Mouse (Mus musculus): ENCODE results near the gene Rpl36. TPM values are rescaled to one million over a fixed set of nuclear protein-coding genes. Genes with fewer than 3 reads are reported as not detected.

Gene Rpl36
- polyA plus RNA-seq, 1 experiment from 2014 or later = 1,726 TPM

GRCm38 (mm10) chr17:56583611-56584256 lies 29.5 kb upstream of the Rpl36 start:
- 5% methylated on average over 33 of the region's 33 CpGs for WGBS
- Histone ChIP-seq H3K4me2 (ENCODE audit: low read depth, severe bottlenecking) (peak overlapping the region; percentile 89), H3K27ac (replicated peaks; ENCODE audit: low read depth, low read length) (peak overlapping the region; percentile 87), H3K4me1 (ENCODE audit: control insufficient read depth, insufficient read depth, low read length) (peaks cover 26% of the 10 kb centered on the region), H3K9ac (ENCODE audit: low read length) (peak overlapping the region; percentile 86), H3K36me3 (ENCODE audit: control insufficient read depth, insufficient read depth, low read length) (peaks cover 34% of the 10 kb centered on the region), H3K4me3 (ENCODE audit: low read depth, low read length) (peak overlapping the region; percentile 96), H3K27me3 (ENCODE audit: control insufficient read depth, insufficient read depth, low read length) (no peaks in the 10 kb centered on the region), H3K9me3 (ENCODE audit: control insufficient read depth, low read length) (no peaks in the 10 kb centered on the region)
- ATAC-seq (ENCODE audit: insufficient number of reproducible peaks, low FRiP score, low TSS enrichment, low read depth) (peak; percentile 14), DNase-seq (ENCODE audit: low spot score) (no peak)

- H3K27ac ChIP-seq (replicated peaks; ENCODE audit: low read depth, low read length) = peak within 1 kb of the TSS; percentile 87
- H3K9me3 ChIP-seq (ENCODE audit: control insufficient read depth, low read length) = no peaks in the 10 kb centered on the region
- H3K36me3 ChIP-seq (ENCODE audit: control insufficient read depth, insufficient read depth, low read length) = peaks cover 38% of the 10 kb centered on the region
- under 1% methylated on average over 74 of the region's 101 CpGs for WGBS
- DNase-seq (ENCODE audit: low spot score) (peak; percentile 98), ATAC-seq (ENCODE audit: insufficient number of reproducible peaks, low FRiP score, low TSS enrichment, low read depth) (peak; percentile 95)
- no peaks in the 10 kb centered on the region for H3K27me3 ChIP-seq (ENCODE audit: control insufficient read depth, insufficient read depth, low read length)
- H3K4me1 ChIP-seq (ENCODE audit: control insufficient read depth, insufficient read depth, low read length) = peaks cover 26% of the 10 kb centered on the region
- H3K9ac ChIP-seq (ENCODE audit: low read length) = peak within 1 kb of the TSS; percentile 91
- H3K4me3 ChIP-seq (ENCODE audit: low read depth, low read length) = peak within 1 kb of the TSS; percentile 96
- H3K4me2 ChIP-seq (ENCODE audit: low read depth, severe bottlenecking) = peak within 1 kb of the TSS; percentile 89
Observed at GRCm38 (mm10) chr17:56584257-56585130, 28.7 kb upstream of the Rpl36 start, which contains the start of the genes Safb2 and Safb. TSS of gene Safb2 (minus strand) at chr17:56584585. TSS of gene Safb (plus strand) at chr17:56584825.

GRCm38 (mm10) chr17:56585171-56585821 lies 27.9 kb upstream of the Rpl36 start:
- WGBS = under 1% methylated on average over 51 of the region's 61 CpGs
- H3K4me1 ChIP-seq (ENCODE audit: control insufficient read depth, insufficient read depth, low read length) = peaks cover 26% of the 10 kb centered on the region
- ATAC-seq (ENCODE audit: insufficient number of reproducible peaks, low FRiP score, low TSS enrichment, low read depth) = no peak

GRCm38 (mm10) chr17:56587773-56588172 lies 25.4 kb upstream of the Rpl36 start:
- Histone ChIP-seq H3K4me2 (ENCODE audit: low read depth, severe bottlenecking) (no peak overlapping the region), H3K36me3 (ENCODE audit: control insufficient read depth, insufficient read depth, low read length) (peaks cover 40% of the 10 kb centered on the region), H3K9ac (ENCODE audit: low read length) (peak overlapping the region; percentile 30; the same call in 1 of the 2 replicates), H3K4me3 (ENCODE audit: low read depth, low read length) (no peak overlapping the region), H3K27me3 (ENCODE audit: control insufficient read depth, insufficient read depth, low read length) (no peaks in the 10 kb centered on the region), H3K9me3 (ENCODE audit: control insufficient read depth, low read length) (no peaks in the 10 kb centered on the region), H3K4me1 (ENCODE audit: control insufficient read depth, insufficient read depth, low read length) (peaks cover 23% of the 10 kb centered on the region), H3K27ac (replicated peaks; ENCODE audit: low read depth, low read length) (no peak overlapping the region)
- no peak for ATAC-seq (ENCODE audit: insufficient number of reproducible peaks, low FRiP score, low TSS enrichment, low read depth)
- 73% methylated on average over 1 of the region's 1 CpGs for WGBS
- no peak for DNase-seq (ENCODE audit: low spot score)

More at GRCm38 (mm10) chr17:56585171-56585821, 27.9 kb upstream of the Rpl36 start:
- Histone ChIP-seq H3K27me3 (ENCODE audit: control insufficient read depth, insufficient read depth, low read length) (no peaks in the 10 kb centered on the region), H3K4me2 (ENCODE audit: low read depth, severe bottlenecking) (peak overlapping the region; percentile 80), H3K36me3 (ENCODE audit: control insufficient read depth, insufficient read depth, low read length) (peaks cover 39% of the 10 kb centered on the region), H3K9me3 (ENCODE audit: control insufficient read depth, low read length) (no peaks in the 10 kb centered on the region), H3K27ac (replicated peaks; ENCODE audit: low read depth, low read length) (peak overlapping the region; percentile 84), H3K4me3 (ENCODE audit: low read depth, low read length) (peak overlapping the region; percentile 96), H3K9ac (ENCODE audit: low read length) (peak overlapping the region; percentile 91)
- DNase-seq (ENCODE audit: low spot score) = no peak

GRCm38 (mm10) chr17:56588921-56589320 lies 24.3 kb upstream of the Rpl36 start:
- H3K9me3 ChIP-seq (ENCODE audit: control insufficient read depth, low read length) = no peaks in the 10 kb centered on the region
- peaks cover 16% of the 10 kb centered on the region for H3K4me1 ChIP-seq (ENCODE audit: control insufficient read depth, insufficient read depth, low read length)
- no peak overlapping the region for H3K4me3 ChIP-seq (ENCODE audit: low read depth, low read length)
- 96% methylated on average over 4 of the region's 4 CpGs for WGBS
- no peaks in the 10 kb centered on the region for H3K27me3 ChIP-seq (ENCODE audit: control insufficient read depth, insufficient read depth, low read length)
- H3K36me3 ChIP-seq (ENCODE audit: control insufficient read depth, insufficient read depth, low read length) = peaks cover 51% of the 10 kb centered on the region
- no peak overlapping the region for H3K27ac ChIP-seq (replicated peaks; ENCODE audit: low read depth, low read length)
- no peak for ATAC-seq (ENCODE audit: insufficient number of reproducible peaks, low FRiP score, low TSS enrichment, low read depth)
- no peak overlapping the region for H3K9ac ChIP-seq (ENCODE audit: low read length)
- H3K4me2 ChIP-seq (ENCODE audit: low read depth, severe bottlenecking) = no peak overlapping the region
- no peak for DNase-seq (ENCODE audit: low spot score)

- Histone ChIP-seq H3K27ac (replicated peaks; ENCODE audit: low read depth, low read length) (no peak overlapping the region), H3K9me3 (ENCODE audit: control insufficient read depth, low read length) (no peaks in the 10 kb centered on the region), H3K27me3 (ENCODE audit: control insufficient read depth, insufficient read depth, low read length) (no peaks in the 10 kb centered on the region), H3K36me3 (ENCODE audit: control insufficient read depth, insufficient read depth, low read length) (peaks cover 73% of the 10 kb centered on the region), H3K4me1 (ENCODE audit: control insufficient read depth, insufficient read depth, low read length) (no peaks in the 10 kb centered on the region), H3K4me3 (ENCODE audit: low read depth, low read length) (no peak overlapping the region), H3K4me2 (ENCODE audit: low read depth, severe bottlenecking) (no peak overlapping the region), H3K9ac (ENCODE audit: low read length) (no peak overlapping the region)
- no peak for DNase-seq (ENCODE audit: low spot score)
- no peak for ATAC-seq (ENCODE audit: insufficient number of reproducible peaks, low FRiP score, low TSS enrichment, low read depth)
Observed at GRCm38 (mm10) chr17:56592553-56592952, 20.7 kb upstream of the Rpl36 start.

GRCm38 (mm10) chr17:56593527-56594271 lies 19.5 kb upstream of the Rpl36 start:
- Histone ChIP-seq H3K9me3 (ENCODE audit: control insufficient read depth, low read length) (no peaks in the 10 kb centered on the region), H3K4me2 (ENCODE audit: low read depth, severe bottlenecking) (no peak overlapping the region), H3K27me3 (ENCODE audit: control insufficient read depth, insufficient read depth, low read length) (no peaks in the 10 kb centered on the region), H3K4me3 (ENCODE audit: low read depth, low read length) (no peak overlapping the region), H3K9ac (ENCODE audit: low read length) (no peak overlapping the region), H3K4me1 (ENCODE audit: control insufficient read depth, insufficient read depth, low read length) (no peaks in the 10 kb centered on the region), H3K27ac (replicated peaks; ENCODE audit: low read depth, low read length) (no peak overlapping the region), H3K36me3 (ENCODE audit: control insufficient read depth, insufficient read depth, low read length) (peaks cover 68% of the 10 kb centered on the region)
- 96% methylated on average over 8 of the region's 8 CpGs for WGBS
- ATAC-seq (ENCODE audit: insufficient number of reproducible peaks, low FRiP score, low TSS enrichment, low read depth) (no peak; the same call in 1 of the 2 replicates), DNase-seq (ENCODE audit: low spot score) (no peak)
